Mouse (Mus musculus): ENCODE data around the gene Itga11. TPM values are rescaled to one million over a fixed set of nuclear protein-coding genes. Genes with fewer than 3 reads are reported as not detected.

The Itga11 gene
- total and polyA plus RNA-seq, 3 experiments, result 0.04 to 0.31 (median 0.04) TPM

GRCm38 (mm10) chr9:62678550-62679155 lies 1.0 kb downstream of the Itga11 start:
- Histone ChIP-seq H3K27me3 (replicated peaks) (peaks cover 27% of the 10 kb centered on the region), H3K9me3 (replicated peaks; ENCODE audit: low read length) (no peaks in the 10 kb centered on the region), H3K4me1 (ENCODE audit: control insufficient read depth in 1 of 2, insufficient read depth in 2 of 2) (peaks cover 0 to 3% of the 10 kb centered on the region in 2 experiments; a peak in 1 of 4 replicates), H3K27ac (ENCODE audit: insufficient read depth, low read depth) (no peak overlapping the region), H3K9ac (ENCODE audit: insufficient read depth, low read depth) (no peak overlapping the region), H3K4me2 (ENCODE audit: insufficient read depth, low read depth, poor library complexity, severe bottlenecking) (no peak overlapping the region), H3K36me3 (replicated peaks in 1 of 2; ENCODE audit: control insufficient read depth in 1 of 2, insufficient read depth in 1 of 2, low read length in 1 of 2) (no peaks in the 10 kb centered on the region), H3K4me3 (replicated peaks in 1 of 3; ENCODE audit: low read depth in 2 of 3, low read length in 2 of 3, poor library complexity in 1 of 3) (no peak overlapping the region), H3K79me2 (replicated peaks; ENCODE audit: control insufficient read depth, extremely low read depth, insufficient read depth, poor library complexity, severe bottlenecking) (no peaks in the 10 kb centered on the region)
- TF ChIP-seq MXI1 (IDR thresholded peaks at IDR 0.05; ENCODE audit: low read depth, low read length), result no peak
- TF ChIP-seq NELFE (IDR thresholded peaks at IDR 0.05; ENCODE audit: low read depth, low read length), result no peak
- TF ChIP-seq SMC3 (IDR thresholded peaks at IDR 0.05; ENCODE audit: low read depth, low read length), result no peak
- dilution Hi-C loops (cut with MboI; ENCODE audit: extremely low pct_ligation_motif_present, extremely low pct_unique_long_range_greater_than_20kb, low sequenced_read_pairs) (no loop called here), in situ Hi-C loops (cut with MboI; ENCODE audit: low pct_ligation_motif_present, low pct_unique_long_range_greater_than_20kb, low sequenced_read_pairs) (no loop called here)
- DNase-seq (ENCODE audit: extremely low read depth), result no peak

GRCm38 (mm10) chr9:62679398-62679797 lies 1.8 kb downstream of the Itga11 start:
- Histone ChIP-seq H3K36me3 (replicated peaks in 1 of 2; ENCODE audit: control insufficient read depth in 1 of 2, insufficient read depth in 1 of 2, low read length in 1 of 2) (no peaks in the 10 kb centered on the region), H3K4me2 (ENCODE audit: insufficient read depth, low read depth, poor library complexity, severe bottlenecking) (no peak overlapping the region), H3K4me1 (ENCODE audit: control insufficient read depth in 1 of 2, insufficient read depth in 2 of 2) (peaks cover 0 to 3% of the 10 kb centered on the region in 2 experiments; a peak in 1 of 4 replicates), H3K9me3 (replicated peaks; ENCODE audit: low read length) (no peaks in the 10 kb centered on the region), H3K9ac (ENCODE audit: insufficient read depth, low read depth) (no peak overlapping the region), H3K27me3 (replicated peaks) (peaks cover 27% of the 10 kb centered on the region), H3K79me2 (replicated peaks; ENCODE audit: control insufficient read depth, extremely low read depth, insufficient read depth, poor library complexity, severe bottlenecking) (no peaks in the 10 kb centered on the region), H3K27ac (ENCODE audit: insufficient read depth, low read depth) (no peak overlapping the region), H3K4me3 (replicated peaks in 1 of 3; ENCODE audit: low read depth in 2 of 3, low read length in 2 of 3, poor library complexity in 1 of 3) (no peak overlapping the region)
- TF ChIP-seq NELFE (IDR thresholded peaks at IDR 0.05; ENCODE audit: low read depth, low read length) (no peak), CTCF (conservative IDR thresholded peaks at IDR 0.05 in 1 of 2, IDR thresholded peaks at IDR 0.05 in 1 of 2; ENCODE audit: low read depth in 2 of 2, low read length in 2 of 2) (no peak), USF2 (conservative IDR thresholded peaks at IDR 0.05; ENCODE audit: low read depth, low read length) (no peak), SMC3 (IDR thresholded peaks at IDR 0.05; ENCODE audit: low read depth, low read length) (no peak), ZNF384 (IDR thresholded peaks at IDR 0.05; ENCODE audit: low read depth, low read length) (no peak), CHD2 (IDR thresholded peaks at IDR 0.05; ENCODE audit: low read length) (no peak), UBTF (IDR thresholded peaks at IDR 0.05; ENCODE audit: low read depth, low read length) (no peak), MXI1 (IDR thresholded peaks at IDR 0.05; ENCODE audit: low read depth, low read length) (no peak), TCF12 (IDR thresholded peaks at IDR 0.05; ENCODE audit: low read depth, low read length) (no peak), SIN3A (IDR thresholded peaks at IDR 0.05; ENCODE audit: low read length) (no peak), RCOR1 (conservative IDR thresholded peaks at IDR 0.05; ENCODE audit: low read depth, low read length) (no peak), TBP (conservative IDR thresholded peaks at IDR 0.05; ENCODE audit: low read depth, low read length) (no peak), ETS1 (conservative IDR thresholded peaks at IDR 0.05; ENCODE audit: low read depth, low read length) (no peak), RAD21 (IDR thresholded peaks at IDR 0.05; ENCODE audit: low read depth, low read length) (no peak)
- no peak for DNase-seq (ENCODE audit: extremely low read depth)
- in situ Hi-C loops (cut with MboI; ENCODE audit: low pct_ligation_motif_present, low pct_unique_long_range_greater_than_20kb, low sequenced_read_pairs), result no loop called here
- dilution Hi-C loops (cut with MboI; ENCODE audit: extremely low pct_ligation_motif_present, extremely low pct_unique_long_range_greater_than_20kb, low sequenced_read_pairs), result no loop called here

All from CH12.LX (cell line).